Mouse (Mus musculus) c-Kit-positive CD71-negative TER-119-negative erythroid progenitor cells, embryonic 14.5 days (primary cell): ENCODE results near the gene Sars2.

Experiments
- DNase-seq: peaks from one replicate; pipeline ENCODE4 v3.0.0-alpha.2; 2013; ENCODE audit warnings: low read depth

Sars2 gene

DNA sequence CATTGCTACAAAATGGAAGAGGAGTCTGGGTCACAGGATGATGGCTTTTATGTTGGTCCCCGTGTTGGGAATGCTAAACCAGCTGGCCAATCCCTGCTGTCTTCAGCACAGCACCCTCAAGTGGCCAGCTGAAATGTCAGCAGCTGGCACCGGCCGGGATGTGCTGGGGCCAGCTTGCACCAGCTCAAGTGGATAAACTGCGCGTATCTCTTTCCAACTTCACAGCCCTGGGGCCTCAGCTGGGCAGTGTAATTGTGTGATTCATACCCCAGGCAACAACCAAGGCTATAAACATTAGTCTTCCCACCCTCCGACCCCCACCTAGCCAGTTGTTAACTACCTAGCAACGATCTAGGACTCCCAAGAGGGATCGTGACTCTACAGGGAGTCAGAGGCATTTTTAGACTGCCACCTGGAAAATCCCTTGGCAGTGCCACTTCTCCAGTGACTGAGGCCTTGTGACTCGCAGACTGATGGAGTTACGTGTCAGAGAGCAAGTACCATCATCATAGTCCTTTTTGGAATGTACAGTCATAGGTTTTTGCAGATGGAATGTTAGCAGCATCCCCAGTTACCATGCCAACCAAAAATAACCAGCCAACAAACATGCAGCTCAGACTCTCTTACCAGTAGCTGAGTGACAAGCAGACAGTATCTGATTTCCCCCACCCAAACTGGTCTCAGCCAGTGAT is 14.0 kb upstream of the Sars2 start:
- no peak for DNase-seq

GRCm38 (mm10) chr7:28732341-28733142 is 9.2 kb upstream of the Sars2 start:
- DNase-seq: peak; percentile 83

DNA sequence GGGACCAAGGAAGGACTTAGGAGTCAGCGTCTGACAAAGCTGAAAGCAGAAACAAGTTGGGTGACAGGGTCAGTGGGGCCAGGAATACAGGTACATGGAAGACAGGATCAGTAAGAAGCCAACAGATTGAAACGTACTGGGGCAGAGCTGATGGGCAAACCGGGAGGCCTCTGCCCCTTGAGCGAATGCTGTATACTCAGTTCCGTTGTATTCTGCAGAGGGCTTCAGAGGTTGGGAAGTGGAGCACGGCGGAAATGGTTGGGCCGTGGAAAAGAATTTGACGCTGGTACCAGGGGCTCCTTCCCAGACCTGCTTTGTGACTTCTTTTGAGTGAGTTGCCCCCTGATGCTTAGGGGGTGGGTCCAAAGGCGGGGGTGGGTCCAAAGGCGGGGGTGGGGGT is 8.6 kb upstream of the Sars2 start:
- DNase-seq: no peak

DNA sequence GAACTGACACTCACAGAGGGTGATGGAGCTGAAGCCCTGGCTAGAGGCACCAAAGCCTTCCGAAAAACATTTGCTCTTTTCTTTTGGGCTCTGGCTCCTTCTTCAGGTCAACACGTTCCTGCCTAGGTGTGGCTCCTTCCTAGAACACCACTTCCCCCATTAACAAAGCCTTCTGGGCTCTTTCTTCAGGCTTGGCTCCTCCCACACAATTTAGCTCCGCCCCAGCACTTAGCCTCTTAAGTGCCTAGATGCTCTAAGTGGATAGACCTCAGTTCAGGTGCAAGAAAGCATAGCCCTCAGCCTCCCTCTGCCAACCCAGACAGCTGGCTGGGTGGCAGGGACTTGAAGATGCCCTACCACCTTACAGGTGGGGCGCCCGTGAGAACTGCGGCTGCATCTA is 6.1 kb upstream of the Sars2 start:
- DNase-seq: no peak

GRCm38 (mm10) chr7:28739829-28740228 is 2.0 kb upstream of the Sars2 start:
- no peak for DNase-seq

- no peak for DNase-seq
These were observed 843 bp upstream of the Sars2 start for GRCm38 (mm10) chr7:28740949-28741348.

DNA sequence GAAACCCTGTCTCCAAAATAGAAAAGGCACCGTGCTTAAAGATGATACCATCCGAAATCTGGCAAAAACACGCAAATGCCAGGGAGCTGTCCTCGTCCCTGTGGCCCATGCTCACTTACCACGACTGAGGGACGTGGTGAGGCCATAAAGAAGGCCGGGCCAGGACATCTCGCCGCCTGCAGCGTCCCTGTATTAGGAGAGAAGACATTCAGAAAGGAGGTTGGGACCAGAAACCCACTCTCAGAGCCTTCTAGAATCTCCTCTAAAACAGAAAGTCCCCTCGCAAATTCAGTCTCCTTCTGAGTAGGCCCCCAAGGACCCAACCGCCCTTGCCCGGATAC is 454 bp upstream of the Sars2 start:
- no peak for DNase-seq

- DNase-seq: no peak
These were observed 8.1 kb downstream of the Sars2 start for GRCm38 (mm10) chr7:28749935-28750334.

GRCm38 (mm10) chr7:28756079-28756478 is 14.3 kb downstream of the Sars2 start, which contains the start of gene Ccer2:
Ccer2 (plus strand) TSS chr7:28756174.
- DNase-seq: no peak

DNA sequence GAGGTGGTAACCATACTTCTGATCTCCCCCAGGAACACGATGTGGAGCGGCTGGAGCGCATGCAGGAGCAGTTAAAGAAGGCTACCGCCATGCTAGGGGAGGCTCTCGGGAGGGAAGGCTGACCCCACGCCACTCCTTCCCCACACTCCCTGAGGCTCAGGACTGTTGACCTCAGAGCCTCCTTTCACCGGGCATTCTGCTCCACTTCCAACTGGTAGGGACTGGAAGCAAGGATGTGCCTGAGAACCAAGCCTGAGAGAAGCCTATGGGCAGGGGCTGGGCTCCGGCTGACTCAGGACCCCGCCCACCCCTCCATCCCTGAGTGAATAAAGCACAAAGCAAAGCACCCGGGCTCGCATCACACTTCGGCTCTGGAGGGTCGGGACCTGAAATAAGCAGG is 16.8 kb downstream of the Sars2 start:
- no peak for DNase-seq

GRCm38 (mm10) chr7:28761907-28762306 is 20.1 kb downstream of the Sars2 start:
- DNase-seq: no peak

GRCm38 (mm10) chr7:28765211-28765610 is 23.4 kb downstream of the Sars2 start:
- DNase-seq: no peak

- peak; percentile 99 for DNase-seq
These were observed 24.5 kb downstream of the Sars2 start, which contains the start of gene Sirt2 for GRCm38 (mm10) chr7:28766173-28766879. Sirt2 (plus strand) TSS chr7:28766735.

DNA sequence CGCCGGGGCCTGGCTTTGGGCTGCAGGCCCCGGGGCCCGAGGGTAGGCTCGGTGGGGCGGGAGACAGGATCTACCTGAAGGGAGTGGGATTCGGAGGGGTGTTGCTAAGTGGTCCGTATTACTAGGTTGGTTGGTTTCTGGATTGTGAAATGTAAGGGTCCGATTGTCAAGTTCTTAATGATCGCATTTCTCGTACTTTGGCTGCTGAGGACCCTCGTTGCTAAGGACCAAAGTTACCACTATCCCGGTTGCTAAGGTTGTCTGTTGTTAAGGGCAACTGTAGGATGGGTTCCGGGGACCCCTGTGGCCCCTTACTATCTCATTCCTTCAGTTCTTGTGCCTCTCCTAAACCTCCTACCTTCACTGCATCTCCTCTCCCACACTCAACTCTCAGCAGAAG is 25.1 kb downstream of the Sars2 start:
- no peak for DNase-seq

DNA sequence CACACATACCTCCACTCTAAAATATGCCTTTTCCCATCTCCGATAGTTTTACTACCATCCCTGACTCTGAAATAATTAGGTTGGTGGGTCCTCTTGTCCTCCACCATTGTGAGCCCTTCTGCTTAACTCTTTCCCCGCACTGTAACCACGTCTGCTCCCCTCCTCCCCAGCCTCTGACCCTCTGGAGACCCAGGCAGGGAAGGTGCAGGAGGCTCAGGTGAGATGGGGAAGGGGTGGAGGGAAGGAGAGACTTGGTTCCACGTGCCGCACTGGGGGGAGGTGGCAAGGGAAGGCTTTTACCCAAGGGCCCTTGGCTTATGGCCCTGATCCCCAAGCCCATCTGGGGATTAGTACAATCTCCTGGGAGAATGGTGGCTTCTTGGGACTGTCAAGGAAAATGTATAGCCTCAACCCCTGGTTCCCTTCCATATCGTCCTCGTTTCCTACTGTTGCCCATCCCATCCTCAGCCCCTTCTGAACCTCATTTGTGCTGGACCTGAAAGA is 25.7 kb downstream of the Sars2 start, which contains the start of gene Nfkbib:
TSS of gene Nfkbib (minus strand) at position 51 of the 504 bp plus-strand sequence.
- DNase-seq: no peak

DNA sequence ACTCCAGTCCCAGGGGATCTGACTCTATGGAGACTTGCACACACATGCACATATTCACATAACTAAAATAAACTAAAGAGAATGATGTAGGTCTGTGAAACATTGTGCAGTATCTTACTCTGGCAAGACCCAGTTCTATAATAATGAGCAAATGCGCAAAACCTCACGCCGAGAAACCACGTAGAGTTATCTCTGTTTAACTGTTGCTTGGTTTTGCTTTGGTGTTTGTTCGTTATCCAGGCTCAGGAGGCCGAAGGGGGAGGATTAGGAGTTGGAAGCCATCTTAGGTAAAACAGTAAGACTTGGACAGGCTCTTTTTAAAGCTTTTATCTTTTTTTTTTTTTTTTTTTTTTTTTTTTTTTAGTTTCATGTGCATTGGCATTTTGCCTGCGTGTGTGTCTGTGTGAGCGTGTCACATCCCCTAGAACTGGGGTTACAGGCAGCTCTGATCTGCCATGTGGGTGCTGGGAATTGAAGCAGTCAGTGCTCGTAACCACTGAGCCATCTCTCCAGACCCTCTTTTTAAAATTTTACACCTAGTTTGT is 27.7 kb downstream of the Sars2 start:
- DNase-seq: no peak

DNA sequence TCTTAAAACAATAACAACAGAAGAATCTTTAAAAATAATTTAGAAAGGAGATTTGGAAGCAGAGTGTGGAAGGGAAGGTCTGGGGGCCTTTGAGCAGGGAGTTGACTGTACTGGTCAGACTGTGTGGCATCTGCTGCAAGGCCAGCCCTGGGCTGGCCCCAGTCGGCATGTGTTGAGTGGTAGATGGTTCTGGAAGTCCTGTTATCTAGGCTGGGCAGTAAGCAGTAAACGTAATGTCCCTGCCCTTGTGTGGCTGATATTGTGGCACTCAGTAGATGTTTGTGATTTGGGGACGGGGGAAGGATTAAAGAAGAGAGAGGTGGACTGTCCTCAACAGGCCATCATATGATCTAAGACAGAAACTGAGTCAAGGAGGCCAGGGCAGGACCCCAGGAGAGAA is 28.5 kb downstream of the Sars2 start:
- DNase-seq: no peak

DNA sequence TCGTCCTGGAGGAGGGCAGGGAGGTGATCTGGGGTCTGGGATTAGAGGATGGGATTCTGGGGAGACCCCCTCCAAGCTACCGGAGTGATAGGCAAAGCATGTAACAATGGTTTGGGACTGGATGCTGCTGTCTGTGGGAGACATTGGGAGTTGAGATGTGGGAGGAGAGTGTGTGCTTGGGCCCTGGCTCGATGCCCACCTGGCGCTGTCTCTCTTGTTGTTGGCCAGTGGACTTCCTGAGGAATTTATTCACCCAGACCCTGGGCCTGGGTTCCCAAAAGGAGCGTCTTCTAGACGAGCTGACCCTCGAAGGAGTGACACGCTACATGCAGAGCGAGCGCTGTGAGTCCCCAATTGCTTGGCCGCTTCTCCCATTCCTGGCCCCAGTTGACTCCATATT is 30.1 kb downstream of the Sars2 start:
- no peak for DNase-seq

GRCm38 (mm10) chr7:28773163-28773562 is 31.4 kb downstream of the Sars2 start:
- no peak for DNase-seq

- no peak for DNase-seq
These were observed 32.4 kb downstream of the Sars2 start for GRCm38 (mm10) chr7:28774164-28774563.

- DNase-seq: no peak
These were observed 33.3 kb downstream of the Sars2 start for GRCm38 (mm10) chr7:28775129-28775528.

DNA sequence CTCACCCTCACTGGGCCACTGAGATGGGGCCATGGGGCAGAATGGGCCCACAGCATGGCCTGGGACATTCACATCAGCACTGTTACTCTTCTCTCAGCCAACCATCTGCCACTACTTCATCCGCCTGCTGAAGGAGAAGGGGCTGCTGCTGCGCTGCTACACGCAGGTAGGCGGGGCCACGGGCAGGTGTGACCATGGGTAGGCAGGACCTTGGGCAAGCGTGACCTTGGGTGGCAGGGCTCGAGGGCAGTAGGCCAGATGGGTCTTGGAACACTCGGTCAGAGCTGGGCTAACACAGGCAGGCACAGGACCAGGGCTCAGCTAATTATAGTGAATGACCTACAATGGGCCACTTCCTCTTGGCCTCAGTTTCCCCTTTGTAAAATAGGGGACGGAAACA is 37.0 kb downstream of the Sars2 start:
- DNase-seq: no peak
